Mouse (Mus musculus) heart, embryonic 12.5 days (tissue): ENCODE measurements around the gene Tm7sf3. TPM values are rescaled to one million over a fixed set of nuclear protein-coding genes. Genes with fewer than 3 reads are reported as not detected.
A peak's percentile ranks its signal among the peaks of the same experiment; 100 is the strongest.

Source experiments
- ATAC-seq: fragments of 200-750 bp; cut with Nextera tagmentation; 2 replicates; pipeline ENCODE4 v1.8.0; 2017; ENCODE audit warnings: moderate TSS enrichment, moderate library complexity; ENCODE audit not compliant: insufficient number of reproducible peaks, low FRiP score
- H3K27ac ChIP-seq: fragments of 300-500 bp; sonication (generic); 2 replicates; pipeline ENCODE4 v1.5.1; 2016; ENCODE audit warnings: mild to moderate bottlenecking, moderate library complexity; ENCODE audit not compliant: poor library complexity, severe bottlenecking
- H3K27me3 ChIP-seq: fragments of 300-500 bp; sonication (generic); replicated peaks from 2 replicates; pipeline ENCODE4 v1.6.1; 2016; ENCODE audit warnings: mild to moderate bottlenecking, moderate library complexity
- H3K36me3 ChIP-seq: fragments of 300-500 bp; sonication (generic); 2 replicates; pipeline ENCODE4 v1.6.1; 2016; ENCODE audit warnings: mild to moderate bottlenecking, moderate library complexity
- H3K4me1 ChIP-seq: fragments of 300-500 bp; sonication (generic); replicated peaks from 2 replicates; pipeline ENCODE4 v1.6.1; 2016; ENCODE audit warnings: mild to moderate bottlenecking
- H3K4me2 ChIP-seq: fragments of 300-500 bp; sonication (generic); 2 replicates; pipeline ENCODE4 v1.6.1; 2016; ENCODE audit warnings: mild to moderate bottlenecking, moderate library complexity
- H3K4me3 ChIP-seq: fragments of 300-500 bp; sonication (generic); 2 replicates; pipeline ENCODE4 v1.5.1; 2016; ENCODE audit warnings: mild to moderate bottlenecking
- H3K9ac ChIP-seq: fragments of 300-500 bp; sonication (generic); 2 replicates; pipeline ENCODE4 v1.6.1; 2016; ENCODE audit warnings: mild to moderate bottlenecking, moderate library complexity
- H3K9me3 ChIP-seq: fragments of 300-500 bp; sonication (generic); replicated peaks from 2 replicates; pipeline ENCODE4 v1.6.1; 2016; ENCODE audit warnings: mild to moderate bottlenecking, moderate library complexity
- WGBS: fragments of 180-500 bp; shearing (Covaris S2); methylation state at CpG from one replicate; pipeline ENCODE4 v1.1.7; 2016; 5-methylcytosine and 5-hydroxymethylcytosine counted together
- polyA plus RNA-seq: library from polyadenylated mRNA; unstranded; fragments of >200 nt; fragmentation: Nextera tagmentation; extraction: Ambion mirVana; gene quantifications from 2 replicates; pipeline ENCODE4 v1.2.1, GENCODE M21; 2016

Gene Tm7sf3
- 49.4 and 51.7 TPM in 2 replicates for polyA plus RNA-seq

DNA sequence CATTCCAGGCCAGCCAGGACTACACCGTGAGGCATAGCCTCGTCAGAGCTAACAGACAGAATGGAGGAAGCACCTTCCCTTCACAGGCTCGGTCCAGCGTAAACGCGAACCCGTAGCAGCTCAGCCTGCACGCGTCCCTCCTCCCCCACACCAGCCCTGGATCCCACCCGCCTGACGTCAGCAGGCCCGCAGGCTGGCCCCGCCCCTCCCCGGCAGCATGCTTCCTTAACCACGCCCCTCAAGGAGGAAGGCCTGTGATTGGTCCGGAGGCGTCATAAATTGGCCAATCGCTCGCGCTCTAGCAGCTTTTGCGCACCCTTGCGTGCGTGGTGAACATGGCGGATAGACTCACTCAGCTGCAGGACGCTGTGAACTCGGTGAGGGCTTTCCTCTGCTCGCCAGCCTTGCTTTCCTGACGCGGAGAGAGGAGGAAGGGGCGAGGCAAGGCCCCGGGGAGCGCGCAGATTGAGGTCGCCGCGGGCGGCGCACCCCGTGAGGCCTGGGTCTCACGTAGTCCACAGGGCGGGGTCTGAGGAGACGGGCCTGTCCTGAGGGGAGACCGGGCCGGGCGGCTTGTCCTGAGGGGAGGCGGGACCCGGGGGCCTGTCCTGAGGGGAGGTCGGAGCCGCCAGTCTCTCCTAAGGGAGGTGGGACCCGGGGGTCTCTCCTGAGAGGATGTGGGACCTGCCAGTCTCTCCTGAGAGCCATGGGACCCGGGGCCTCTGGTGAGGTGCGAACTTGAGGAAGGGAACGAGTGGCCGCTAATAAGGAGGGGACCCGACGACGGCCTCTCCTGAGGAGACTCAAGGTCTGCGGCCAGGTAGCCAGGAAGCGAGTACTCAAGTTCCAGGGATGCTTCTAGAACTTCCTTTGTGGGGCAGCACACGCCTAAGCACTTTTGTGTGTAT lies at the start of gene Tm7sf3, which contains the start of gene Med21:
Gene Tm7sf3 (minus strand): TSS at position 549 of the 908 bp plus-strand sequence.
Gene Med21 (plus strand): TSS at position 272 of the 908 bp plus-strand sequence.
- Histone ChIP-seq H3K9ac (peak within 1 kb of the TSS; percentile 90), H3K4me1 (peaks cover 10% of the 10 kb centered on the region), H3K27ac (peak within 1 kb of the TSS; percentile 91), H3K9me3 (no peaks in the 10 kb centered on the region), H3K27me3 (no peaks in the 10 kb centered on the region), H3K36me3 (no peaks in the 10 kb centered on the region), H3K4me3 (peak within 1 kb of the TSS; percentile 78), H3K4me2 (peak within 1 kb of the TSS; percentile 80)
- ATAC-seq, result peak; percentile 97
- WGBS, result under 1% methylated on average over 60 of the region's 60 CpGs

DNA sequence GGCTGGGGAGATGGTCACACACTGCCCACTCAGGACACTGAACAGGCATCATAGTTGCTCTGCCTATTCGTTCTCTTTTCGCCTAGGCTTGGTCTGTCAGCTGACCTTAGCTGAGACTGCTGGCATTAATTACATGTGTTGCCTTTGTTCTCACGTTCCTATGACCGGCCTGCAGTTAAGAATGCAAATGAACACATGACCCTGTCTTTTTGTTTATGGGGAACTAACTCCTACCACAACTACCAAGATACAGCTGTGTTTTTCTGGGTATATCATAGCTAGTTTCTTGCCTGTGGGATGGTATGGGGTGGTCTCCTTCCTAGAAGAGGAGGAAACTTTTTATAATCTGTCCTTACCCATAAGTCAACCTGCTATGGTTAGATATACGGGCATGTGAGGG lies 46.2 kb upstream of the Tm7sf3 start:
- H3K9ac ChIP-seq, result no peak overlapping the region
- H3K4me1 ChIP-seq, result peaks cover 24% of the 10 kb centered on the region
- H3K36me3 ChIP-seq, result no peaks in the 10 kb centered on the region
- WGBS, result 86% methylated on average over 5 of the region's 5 CpGs
- no peak for ATAC-seq
- no peak overlapping the region for H3K4me3 ChIP-seq
- H3K27me3 ChIP-seq, result no peaks in the 10 kb centered on the region
- H3K9me3 ChIP-seq, result peaks cover 13% of the 10 kb centered on the region; the same call in 1 of the 2 replicates
- H3K4me2 ChIP-seq, result no peak overlapping the region
- no peak overlapping the region for H3K27ac ChIP-seq

DNA sequence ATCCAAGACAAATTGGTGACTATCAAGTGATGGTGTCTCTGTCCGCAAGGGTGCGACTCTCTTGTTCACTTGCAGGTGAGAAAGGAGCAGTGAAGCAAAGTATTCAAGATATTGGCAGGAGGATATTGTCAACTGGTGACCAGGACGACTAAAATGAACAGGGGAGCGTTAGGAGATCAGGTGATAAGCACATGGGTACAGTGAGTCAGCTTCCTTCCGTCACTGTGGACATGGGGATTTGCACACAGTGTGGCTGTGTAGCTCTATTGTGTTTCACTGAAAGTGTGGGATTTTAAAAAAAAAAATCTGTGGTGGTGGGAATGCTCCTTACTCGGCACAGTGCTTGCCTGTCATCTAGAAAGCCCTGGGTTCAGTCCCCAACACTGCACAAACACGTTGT lies 45.4 kb upstream of the Tm7sf3 start:
- H3K9ac ChIP-seq, result no peak overlapping the region
- H3K4me3 ChIP-seq, result no peak overlapping the region
- H3K36me3 ChIP-seq, result no peaks in the 10 kb centered on the region
- 86% methylated on average over 7 of the region's 7 CpGs for WGBS
- H3K27me3 ChIP-seq, result no peaks in the 10 kb centered on the region
- peaks cover 32% of the 10 kb centered on the region for H3K4me1 ChIP-seq
- no peak overlapping the region for H3K4me2 ChIP-seq
- peaks cover 13% of the 10 kb centered on the region; the same call in 1 of the 2 replicates for H3K9me3 ChIP-seq
- H3K27ac ChIP-seq, result peak overlapping the region; percentile 98; the same call in 1 of the 2 replicates
- no peak for ATAC-seq

DNA sequence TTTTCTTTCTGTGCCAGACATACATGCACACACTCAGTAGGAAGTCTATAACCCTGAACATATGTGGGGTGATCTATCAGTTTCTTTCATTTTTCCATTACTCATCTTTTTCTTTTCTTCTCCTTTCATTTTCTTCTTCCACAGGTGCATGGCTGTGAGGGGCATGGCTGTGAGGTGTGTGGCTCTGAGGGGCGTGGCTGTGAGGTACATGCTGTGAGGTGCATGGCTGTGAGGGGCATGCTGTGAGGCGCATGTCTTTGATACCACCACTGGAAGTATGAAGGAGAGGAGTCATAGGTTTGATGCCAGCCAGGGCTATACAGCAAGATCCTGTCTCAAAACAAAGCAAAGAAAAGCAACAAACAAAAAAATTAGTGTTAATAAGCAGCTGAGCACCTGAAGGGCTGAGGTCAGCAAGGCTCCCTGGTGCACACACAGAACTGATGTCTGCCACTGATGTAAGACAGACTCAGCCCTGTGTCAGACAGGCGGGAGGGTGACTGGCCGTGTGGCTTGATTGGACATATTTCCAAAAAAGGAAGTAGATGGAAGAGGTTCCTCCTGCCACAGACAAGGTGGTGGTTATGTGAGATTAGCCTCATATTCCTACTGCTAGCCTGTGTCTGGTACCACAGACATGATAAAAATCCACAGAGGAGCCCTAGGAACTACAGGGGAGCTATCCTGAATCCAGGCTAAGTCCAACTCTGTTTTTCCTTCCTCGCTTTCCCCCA lies 44.0 kb upstream of the Tm7sf3 start:
- no peaks in the 10 kb centered on the region for H3K27me3 ChIP-seq
- ATAC-seq, result peak; percentile 72
- H3K9ac ChIP-seq, result 0 out of 2 replicates have a peak overlapping the region, but pooled peaks have one; percentile 43
- H3K4me2 ChIP-seq, result peak overlapping the region; percentile 12; the same call in 1 of the 2 replicates
- H3K36me3 ChIP-seq, result no peaks in the 10 kb centered on the region
- no peak overlapping the region for H3K4me3 ChIP-seq
- peaks cover 13% of the 10 kb centered on the region; the same call in 1 of the 2 replicates for H3K9me3 ChIP-seq
- peak overlapping the region; percentile 98 for H3K27ac ChIP-seq
- 39% methylated on average over 5 of the region's 5 CpGs for WGBS
- H3K4me1 ChIP-seq, result peaks cover 35% of the 10 kb centered on the region

DNA sequence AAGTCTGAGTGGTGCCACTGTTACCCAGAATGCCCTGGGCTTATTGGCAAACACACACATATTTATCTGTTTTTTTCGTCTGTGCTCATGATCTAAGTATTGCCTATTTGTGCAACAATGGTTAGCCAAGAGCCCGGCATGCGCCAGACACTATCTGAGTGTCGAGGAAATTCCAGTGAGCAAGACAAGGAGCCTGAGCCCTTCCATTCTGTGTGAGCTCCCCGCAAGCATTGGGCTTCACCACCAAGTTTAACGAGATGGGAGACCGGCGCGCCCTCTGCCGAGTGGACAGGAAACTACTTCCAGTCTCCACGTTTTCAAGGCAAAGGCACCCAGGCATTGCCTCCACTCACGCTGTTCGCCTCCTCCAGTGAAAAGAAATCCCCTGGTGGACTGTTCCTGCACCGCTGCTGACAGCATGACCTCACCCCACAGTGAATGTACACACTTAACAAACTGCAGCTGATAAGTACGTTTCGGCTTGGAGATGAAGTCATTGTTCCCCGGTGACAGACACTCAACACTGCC lies 43.2 kb upstream of the Tm7sf3 start:
- Histone ChIP-seq H3K9me3 (peaks cover 13% of the 10 kb centered on the region; the same call in 1 of the 2 replicates), H3K27ac (peak overlapping the region; percentile 98), H3K36me3 (no peaks in the 10 kb centered on the region), H3K9ac (no peak overlapping the region), H3K4me1 (peaks cover 35% of the 10 kb centered on the region), H3K4me2 (peak overlapping the region; percentile 19; the same call in 1 of the 2 replicates), H3K27me3 (no peaks in the 10 kb centered on the region), H3K4me3 (no peak overlapping the region)
- WGBS, result 17% methylated on average over 17 of the region's 17 CpGs
- peak; percentile 87 for ATAC-seq

DNA sequence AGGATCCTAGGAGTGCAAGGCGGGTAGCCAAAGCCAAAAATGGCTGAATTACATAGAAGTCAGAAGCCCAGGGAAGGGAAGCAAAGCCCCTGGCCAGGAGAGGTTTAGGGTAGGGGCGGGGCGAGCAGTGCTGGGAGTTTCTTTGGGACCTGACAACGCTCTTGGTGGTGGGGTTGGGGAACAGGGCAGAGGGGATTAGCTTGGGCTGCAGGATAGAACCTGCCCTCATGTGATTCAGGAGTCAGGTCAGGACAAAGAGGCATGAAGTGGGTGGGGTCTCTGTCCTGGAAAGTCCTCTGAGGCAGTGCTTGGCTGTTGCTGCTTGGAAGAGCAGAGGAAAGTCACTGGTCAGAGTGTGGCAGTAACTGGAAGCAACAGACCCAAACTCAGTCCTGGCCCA lies 41.3 kb upstream of the Tm7sf3 start:
- H3K27me3 ChIP-seq, result no peaks in the 10 kb centered on the region
- H3K9ac ChIP-seq, result no peak overlapping the region
- peaks cover 20% of the 10 kb centered on the region for H3K9me3 ChIP-seq
- H3K27ac ChIP-seq, result peak overlapping the region; percentile 68
- H3K36me3 ChIP-seq, result no peaks in the 10 kb centered on the region
- H3K4me2 ChIP-seq, result no peak overlapping the region
- 83% methylated on average over 4 of the region's 4 CpGs for WGBS
- H3K4me3 ChIP-seq, result no peak overlapping the region
- H3K4me1 ChIP-seq, result peaks cover 40% of the 10 kb centered on the region
- ATAC-seq, result no peak

DNA sequence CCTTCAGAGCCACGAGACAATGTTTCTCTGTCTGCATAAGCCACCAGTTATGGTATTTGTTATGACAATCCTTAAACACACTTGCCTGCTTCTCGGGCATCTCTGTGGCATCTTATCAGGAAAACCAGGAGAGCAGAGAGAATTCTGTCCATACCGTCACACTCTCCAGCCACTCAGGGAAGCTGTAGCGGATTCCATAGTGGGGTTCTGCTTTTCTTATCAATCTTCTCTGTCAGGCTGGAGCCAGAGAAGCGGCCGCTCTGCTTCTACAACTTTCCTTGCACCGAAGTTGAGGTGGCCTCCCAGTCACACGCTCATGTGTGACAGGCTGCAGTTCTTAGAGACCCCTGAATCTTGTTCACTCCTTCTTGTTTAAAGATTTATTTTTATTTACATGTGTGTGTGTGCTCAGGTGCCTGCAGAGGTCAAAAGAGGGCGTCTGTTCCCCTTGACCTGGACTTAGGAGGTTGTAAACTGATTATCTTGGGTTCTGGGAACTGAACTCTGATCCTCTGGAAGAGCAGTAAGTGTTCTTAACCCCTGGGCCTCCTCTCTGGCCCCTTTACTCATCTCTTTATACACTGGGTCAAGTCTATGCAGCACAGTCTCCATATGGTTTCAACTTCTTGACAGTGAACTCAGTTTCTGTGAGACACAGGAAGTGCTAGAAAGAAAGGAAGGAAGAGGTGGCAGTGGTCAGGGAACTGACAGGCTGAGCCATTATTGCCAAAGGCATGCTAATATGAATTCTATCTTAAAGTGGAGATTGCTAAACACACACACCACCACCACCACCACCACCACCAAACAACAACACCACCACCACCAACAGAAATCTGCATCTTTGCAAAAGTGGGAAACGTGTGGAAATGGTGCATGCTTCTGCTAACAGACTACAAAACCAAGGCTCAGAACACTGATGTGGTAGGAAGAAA lies 35.8 kb upstream of the Tm7sf3 start:
- no peak for ATAC-seq
- WGBS, result 14% methylated on average over 10 of the region's 10 CpGs
- H3K4me2 ChIP-seq, result peak overlapping the region; percentile 25; the same call in 1 of the 2 replicates
- peaks cover 11% of the 10 kb centered on the region for H3K9me3 ChIP-seq
- no peaks in the 10 kb centered on the region for H3K36me3 ChIP-seq
- no peaks in the 10 kb centered on the region for H3K27me3 ChIP-seq
- peaks cover 58% of the 10 kb centered on the region for H3K4me1 ChIP-seq
- H3K9ac ChIP-seq, result peak overlapping the region; percentile 29
- peak overlapping the region; percentile 95 for H3K27ac ChIP-seq
- H3K4me3 ChIP-seq, result no peak overlapping the region

DNA sequence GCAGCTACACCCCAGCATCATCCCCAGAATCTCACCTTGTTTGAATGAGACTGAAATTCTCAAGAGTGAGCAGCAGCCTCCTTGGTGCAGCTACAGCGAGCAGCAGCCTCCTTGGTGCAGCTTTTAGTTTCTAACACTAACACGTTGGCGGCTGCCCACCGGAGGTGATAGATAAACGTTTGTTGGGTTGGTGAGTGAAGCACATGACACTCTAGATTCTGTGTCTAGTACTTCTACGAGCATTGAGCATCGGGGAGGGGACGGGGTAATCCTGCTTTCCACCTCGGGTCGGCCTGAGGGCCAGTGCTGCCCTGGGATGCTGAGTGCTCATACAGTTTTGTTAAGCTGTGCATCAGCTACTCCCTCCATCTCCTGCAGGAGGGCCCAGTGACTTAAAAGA lies 34.3 kb upstream of the Tm7sf3 start:
- ATAC-seq, result no peak
- 38% methylated on average over 10 of the region's 10 CpGs for WGBS

DNA sequence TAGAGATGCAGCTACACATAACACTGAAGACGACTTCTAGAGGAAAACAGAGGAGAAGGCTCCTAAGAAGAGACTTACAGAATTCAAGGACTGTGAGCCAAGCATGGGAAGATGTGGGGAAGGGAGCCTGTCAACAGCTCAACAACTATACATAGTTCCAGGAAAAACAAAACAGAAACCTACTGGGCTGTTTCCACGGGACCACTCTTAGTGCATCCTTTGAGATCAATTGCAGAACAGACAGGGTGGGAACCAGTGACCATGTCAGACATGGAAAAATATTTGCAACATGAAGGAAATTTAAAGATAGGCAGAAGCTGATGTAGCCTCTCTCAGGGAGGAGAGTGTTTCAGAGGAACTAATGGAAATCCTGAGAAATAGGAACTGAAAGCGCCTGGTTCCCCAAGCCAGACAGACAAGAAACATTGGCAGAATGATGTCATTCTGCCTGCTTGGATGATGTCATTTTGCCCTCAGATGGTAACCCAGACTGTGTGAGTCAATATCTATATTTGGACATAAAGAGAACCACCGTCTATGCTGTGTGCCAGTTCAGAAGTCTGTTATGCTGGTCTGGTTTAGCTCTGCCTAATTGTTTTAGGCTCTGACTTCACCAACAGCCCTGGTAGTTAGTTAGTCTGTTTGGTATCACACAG lies 32.4 kb upstream of the Tm7sf3 start:
- Histone ChIP-seq H3K27ac (peak overlapping the region; percentile 92), H3K36me3 (no peaks in the 10 kb centered on the region), H3K9me3 (peaks cover 15% of the 10 kb centered on the region), H3K9ac (peak overlapping the region; percentile 57; the same call in 1 of the 2 replicates), H3K4me3 (no peak overlapping the region), H3K4me1 (peaks cover 63% of the 10 kb centered on the region), H3K27me3 (no peaks in the 10 kb centered on the region), H3K4me2 (peak overlapping the region; percentile 15; the same call in 1 of the 2 replicates)
- 10% methylated on average over 4 of the region's 4 CpGs for WGBS
- peak; percentile 85 for ATAC-seq

More for the DNA sequence above, 34.3 kb upstream of the Tm7sf3 start:
- Histone ChIP-seq H3K9ac (0 out of 2 replicates have a peak overlapping the region, but pooled peaks have one; percentile 8), H3K4me1 (peaks cover 57% of the 10 kb centered on the region), H3K4me2 (no peak overlapping the region), H3K4me3 (no peak overlapping the region), H3K9me3 (peaks cover 11% of the 10 kb centered on the region), H3K27ac (peak overlapping the region; percentile 48), H3K27me3 (no peaks in the 10 kb centered on the region), H3K36me3 (no peaks in the 10 kb centered on the region)
